Mouse (Mus musculus): Measurements from ENCODE around the gene Serpinf2. TPM values are rescaled to one million over a fixed set of nuclear protein-coding genes. Genes with fewer than 3 reads are reported as not detected.
A peak's percentile ranks its signal among the peaks of the same experiment; 100 is the strongest.

Serpinf2 gene
- polyA plus RNA-seq, 1 experiment from 2014 or later = not detected

DNA sequence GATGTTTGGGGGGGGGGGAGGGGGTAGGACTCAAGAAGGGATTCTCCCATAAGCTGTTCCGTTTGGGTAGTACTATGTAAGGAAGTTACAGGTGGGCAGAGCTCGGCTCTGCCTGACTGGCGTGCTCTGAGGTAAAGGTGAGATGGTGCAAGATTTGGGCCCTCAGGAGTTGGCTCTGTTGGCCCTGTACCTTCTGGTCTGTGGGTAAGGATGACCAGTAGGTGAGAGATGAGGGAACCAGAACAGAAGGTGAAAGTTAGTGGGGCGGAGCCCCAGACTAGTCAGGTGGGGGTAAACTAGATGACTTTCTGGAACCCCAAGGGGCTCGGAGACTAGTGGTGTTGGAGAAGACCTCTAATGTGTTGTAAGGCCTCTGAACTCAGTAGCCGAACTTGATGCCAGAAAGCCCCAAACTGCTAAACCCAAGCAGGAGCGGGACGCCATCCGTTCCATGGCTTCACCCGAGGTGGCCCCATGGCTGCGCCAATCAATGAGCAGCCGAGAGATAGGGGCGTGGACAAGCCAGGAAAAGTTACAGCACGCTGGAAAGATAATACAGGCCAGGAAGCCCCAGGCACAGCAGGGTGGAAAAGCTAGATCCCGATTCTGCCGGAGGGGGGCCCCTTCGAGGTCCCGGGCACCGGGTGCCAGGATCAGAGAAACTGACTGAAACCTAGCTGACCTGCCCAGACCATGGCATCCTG, 28.3 kb upstream of the Serpinf2 start:
- H3K27me3 ChIP-seq (replicated peaks; ENCODE audit: control insufficient read depth, insufficient read depth, low read length) = 0 out of 2 replicates have a peak, but pooled peaks cover 4% of the 10 kb centered on the region
- no peak overlapping the region for H3K27ac ChIP-seq (ENCODE audit: low read length)
- whole genome bisulfite sequencing = 21% methylated on average over 19 of the region's 19 CpGs
- peaks cover 4% of the 10 kb centered on the region for H3K9me3 ChIP-seq (ENCODE audit: control insufficient read depth, low read length)
- H3K4me3 ChIP-seq (replicated peaks; ENCODE audit: low read length) = peak overlapping the region; percentile 19
- peaks cover 7% of the 10 kb centered on the region for H3K4me1 ChIP-seq (replicated peaks; ENCODE audit: control insufficient read depth, insufficient read depth, low read length)
- peak overlapping the region; percentile 41; the same call in 1 of the 2 replicates for H3K9ac ChIP-seq (replicated peaks; ENCODE audit: low read depth, low read length)
- peaks cover 8% of the 10 kb centered on the region for H3K36me3 ChIP-seq (ENCODE audit: control insufficient read depth, insufficient read depth)
- H3K4me2 ChIP-seq (ENCODE audit: low read length) = peak overlapping the region; percentile 46
- ATAC-seq = no peak

DNA sequence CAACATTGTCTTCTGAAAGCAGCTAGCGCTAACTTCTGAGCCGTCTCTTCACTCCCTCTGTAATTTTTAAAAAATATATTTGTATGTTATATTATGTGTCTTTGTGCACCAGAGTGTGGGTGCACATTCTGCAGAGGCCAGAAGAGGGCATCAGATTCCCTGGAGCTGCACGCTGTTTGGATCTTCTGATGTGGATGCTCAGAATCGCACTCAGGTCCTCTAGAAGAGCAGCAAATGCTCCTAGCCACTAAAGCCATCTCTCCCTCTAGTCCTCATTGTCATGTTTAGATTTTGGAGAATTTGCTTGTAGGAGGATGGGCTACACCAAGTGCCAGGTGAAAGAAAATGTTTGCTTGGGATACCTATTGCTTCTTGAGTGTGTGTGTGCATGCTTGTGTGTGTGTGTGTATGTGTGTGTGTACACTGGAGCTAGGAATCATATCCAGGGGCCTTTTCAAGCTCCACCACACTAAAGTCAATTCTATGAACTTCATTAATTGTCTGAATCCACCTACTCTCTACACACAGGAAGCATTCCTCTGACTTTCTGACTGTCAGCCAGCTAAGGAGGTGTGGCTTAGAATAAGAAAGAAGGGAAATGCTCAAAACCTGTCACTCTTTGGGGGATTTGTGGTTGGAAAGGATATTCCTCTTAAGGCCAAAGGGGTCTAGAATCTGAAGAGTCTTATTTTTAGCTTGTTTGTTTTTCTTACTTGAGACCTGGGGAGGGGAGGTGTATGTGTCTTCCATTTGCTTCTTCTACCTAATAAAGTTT, 27.5 kb upstream of the Serpinf2 start:
- WGBS = 96% methylated on average over 4 of the region's 4 CpGs
- no peak overlapping the region for H3K27ac ChIP-seq (ENCODE audit: low read length)
- ATAC-seq = no peak
- peaks cover 4% of the 10 kb centered on the region for H3K9me3 ChIP-seq (ENCODE audit: control insufficient read depth, low read length)
- 0 out of 2 replicates have a peak, but pooled peaks cover 4% of the 10 kb centered on the region for H3K27me3 ChIP-seq (replicated peaks; ENCODE audit: control insufficient read depth, insufficient read depth, low read length)
- peaks cover 15% of the 10 kb centered on the region for H3K4me1 ChIP-seq (replicated peaks; ENCODE audit: control insufficient read depth, insufficient read depth, low read length)
- H3K36me3 ChIP-seq (ENCODE audit: control insufficient read depth, insufficient read depth) = peaks cover 8% of the 10 kb centered on the region
- H3K9ac ChIP-seq (replicated peaks; ENCODE audit: low read depth, low read length) = no peak overlapping the region
- no peak overlapping the region for H3K4me3 ChIP-seq (replicated peaks; ENCODE audit: low read length)
- H3K4me2 ChIP-seq (ENCODE audit: low read length) = no peak overlapping the region

DNA sequence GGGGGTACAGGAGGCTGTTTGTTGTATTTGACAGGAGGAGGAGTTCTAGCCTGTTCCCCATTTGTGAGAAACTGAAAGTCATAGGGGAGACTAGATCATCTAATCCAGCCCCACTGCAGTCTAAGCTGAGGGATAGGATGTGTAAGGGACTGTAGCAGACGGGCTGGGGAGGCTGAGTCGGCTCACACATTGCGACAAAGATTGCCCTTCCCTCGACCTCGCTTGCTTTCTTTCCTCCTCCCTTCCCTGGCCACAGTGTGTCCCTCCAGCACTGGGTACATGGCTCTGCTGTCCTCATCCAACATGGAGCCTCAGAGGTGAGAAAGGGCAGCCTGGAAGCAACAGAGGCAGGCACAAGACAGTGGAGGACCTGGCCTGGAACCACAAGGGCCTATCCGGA, 25.7 kb upstream of the Serpinf2 start:
- H3K9me3 ChIP-seq (ENCODE audit: control insufficient read depth, low read length) = peaks cover 4% of the 10 kb centered on the region
- H3K4me1 ChIP-seq (replicated peaks; ENCODE audit: control insufficient read depth, insufficient read depth, low read length) = peaks cover 22% of the 10 kb centered on the region
- no peak for ATAC-seq
- no peak overlapping the region for H3K4me2 ChIP-seq (ENCODE audit: low read length)
- H3K36me3 ChIP-seq (ENCODE audit: control insufficient read depth, insufficient read depth) = peaks cover 8% of the 10 kb centered on the region
- H3K9ac ChIP-seq (replicated peaks; ENCODE audit: low read depth, low read length) = no peak overlapping the region
- no peak overlapping the region for H3K4me3 ChIP-seq (replicated peaks; ENCODE audit: low read length)
- H3K27ac ChIP-seq (ENCODE audit: low read length) = no peak overlapping the region
- 88% methylated on average over 6 of the region's 6 CpGs for WGBS
- 0 out of 2 replicates have a peak, but pooled peaks cover 4% of the 10 kb centered on the region for H3K27me3 ChIP-seq (replicated peaks; ENCODE audit: control insufficient read depth, insufficient read depth, low read length)

DNA sequence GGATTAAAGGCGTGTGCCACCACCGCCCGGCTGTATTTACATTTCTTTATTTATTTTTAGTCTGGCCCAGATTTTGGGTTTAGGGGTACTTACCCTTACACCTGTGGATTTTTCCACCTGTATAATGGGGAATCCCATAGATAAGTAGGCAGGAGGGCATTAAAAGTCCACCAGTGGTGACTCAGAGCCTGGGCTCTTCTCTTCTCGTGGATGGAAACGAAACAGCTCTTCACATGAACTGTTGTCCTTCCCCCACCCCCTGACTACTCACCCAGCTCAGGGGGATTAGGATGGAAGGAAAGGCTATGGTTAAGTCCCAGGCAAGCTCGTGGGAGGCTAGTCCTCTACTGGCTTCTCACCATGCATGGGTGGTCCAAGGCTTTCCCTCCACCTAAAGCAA, 25.0 kb upstream of the Serpinf2 start:
- ATAC-seq = no peak
- H3K4me2 ChIP-seq (ENCODE audit: low read length) = no peak overlapping the region
- H3K4me1 ChIP-seq (replicated peaks; ENCODE audit: control insufficient read depth, insufficient read depth, low read length) = peaks cover 25% of the 10 kb centered on the region
- H3K27me3 ChIP-seq (replicated peaks; ENCODE audit: control insufficient read depth, insufficient read depth, low read length) = 0 out of 2 replicates have a peak, but pooled peaks cover 4% of the 10 kb centered on the region
- H3K9me3 ChIP-seq (ENCODE audit: control insufficient read depth, low read length) = peaks cover 4% of the 10 kb centered on the region
- H3K27ac ChIP-seq (ENCODE audit: low read length) = no peak overlapping the region
- no peak overlapping the region for H3K4me3 ChIP-seq (replicated peaks; ENCODE audit: low read length)
- WGBS = 87% methylated on average over 6 of the region's 6 CpGs
- H3K36me3 ChIP-seq (ENCODE audit: control insufficient read depth, insufficient read depth) = peaks cover 8% of the 10 kb centered on the region
- H3K9ac ChIP-seq (replicated peaks; ENCODE audit: low read depth, low read length) = no peak overlapping the region

DNA sequence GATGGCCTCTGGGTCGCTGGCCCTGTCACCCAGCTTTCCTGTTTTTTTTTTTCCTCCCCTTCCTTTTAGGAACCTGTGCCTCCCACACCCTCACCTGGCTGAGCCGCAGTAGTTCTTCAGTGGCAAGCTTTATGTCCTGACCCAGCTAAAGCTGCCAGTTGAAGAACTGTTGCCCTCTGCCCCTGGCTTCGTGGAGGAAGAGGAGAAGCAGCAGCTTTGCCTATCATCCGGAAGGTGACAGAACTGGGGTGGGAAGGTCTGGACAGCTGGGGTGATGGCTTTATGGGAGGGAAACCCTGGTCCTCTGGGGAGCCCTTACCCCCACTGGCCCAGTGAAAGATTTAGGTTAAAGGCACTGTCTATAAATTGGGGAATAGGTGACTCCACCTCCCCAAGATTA, 24.2 kb upstream of the Serpinf2 start:
- no peak overlapping the region for H3K4me3 ChIP-seq (replicated peaks; ENCODE audit: low read length)
- peaks cover 25% of the 10 kb centered on the region for H3K4me1 ChIP-seq (replicated peaks; ENCODE audit: control insufficient read depth, insufficient read depth, low read length)
- peaks cover 8% of the 10 kb centered on the region for H3K36me3 ChIP-seq (ENCODE audit: control insufficient read depth, insufficient read depth)
- no peak for ATAC-seq
- H3K4me2 ChIP-seq (ENCODE audit: low read length) = no peak overlapping the region
- H3K9ac ChIP-seq (replicated peaks; ENCODE audit: low read depth, low read length) = no peak overlapping the region
- H3K27me3 ChIP-seq (replicated peaks; ENCODE audit: control insufficient read depth, insufficient read depth, low read length) = 0 out of 2 replicates have a peak, but pooled peaks cover 4% of the 10 kb centered on the region
- peaks cover 4% of the 10 kb centered on the region for H3K9me3 ChIP-seq (ENCODE audit: control insufficient read depth, low read length)
- H3K27ac ChIP-seq (ENCODE audit: low read length) = no peak overlapping the region
- 82% methylated on average over 4 of the region's 4 CpGs for WGBS

DNA sequence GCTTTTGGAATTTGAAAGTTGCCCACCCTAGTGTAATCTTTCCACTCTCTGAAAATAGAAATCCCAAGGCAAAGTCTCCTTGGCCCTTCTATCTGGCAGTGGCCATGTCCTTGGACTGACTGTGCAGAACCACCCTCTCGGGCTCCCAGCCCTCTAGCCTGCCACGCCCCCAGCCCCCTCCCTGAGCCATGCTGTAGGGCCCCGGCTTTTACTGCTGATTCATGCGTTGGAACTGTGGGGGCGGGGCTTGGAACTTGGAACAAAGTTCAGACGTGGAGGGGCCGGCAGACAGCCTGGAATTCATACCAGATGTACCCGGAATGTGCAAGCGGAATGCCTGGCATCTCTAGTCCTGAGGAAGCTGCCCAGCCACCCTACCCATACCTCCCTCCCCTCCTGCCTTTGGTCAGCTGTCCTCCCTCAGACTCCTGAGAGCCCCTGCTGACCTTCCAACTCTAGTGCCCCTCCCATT, 23.5 kb upstream of the Serpinf2 start:
- no peak overlapping the region for H3K4me3 ChIP-seq (replicated peaks; ENCODE audit: low read length)
- H3K9ac ChIP-seq (replicated peaks; ENCODE audit: low read depth, low read length) = no peak overlapping the region
- H3K9me3 ChIP-seq (ENCODE audit: control insufficient read depth, low read length) = peaks cover 4% of the 10 kb centered on the region
- no peak for ATAC-seq
- H3K4me1 ChIP-seq (replicated peaks; ENCODE audit: control insufficient read depth, insufficient read depth, low read length) = peaks cover 22% of the 10 kb centered on the region
- H3K27me3 ChIP-seq (replicated peaks; ENCODE audit: control insufficient read depth, insufficient read depth, low read length) = 0 out of 2 replicates have a peak, but pooled peaks cover 4% of the 10 kb centered on the region
- H3K27ac ChIP-seq (ENCODE audit: low read length) = no peak overlapping the region
- 2% methylated on average over 9 of the region's 9 CpGs for WGBS
- peaks cover 8% of the 10 kb centered on the region for H3K36me3 ChIP-seq (ENCODE audit: control insufficient read depth, insufficient read depth)
- H3K4me2 ChIP-seq (ENCODE audit: low read length) = peak overlapping the region; percentile 78; the same call in 1 of the 2 replicates

DNA sequence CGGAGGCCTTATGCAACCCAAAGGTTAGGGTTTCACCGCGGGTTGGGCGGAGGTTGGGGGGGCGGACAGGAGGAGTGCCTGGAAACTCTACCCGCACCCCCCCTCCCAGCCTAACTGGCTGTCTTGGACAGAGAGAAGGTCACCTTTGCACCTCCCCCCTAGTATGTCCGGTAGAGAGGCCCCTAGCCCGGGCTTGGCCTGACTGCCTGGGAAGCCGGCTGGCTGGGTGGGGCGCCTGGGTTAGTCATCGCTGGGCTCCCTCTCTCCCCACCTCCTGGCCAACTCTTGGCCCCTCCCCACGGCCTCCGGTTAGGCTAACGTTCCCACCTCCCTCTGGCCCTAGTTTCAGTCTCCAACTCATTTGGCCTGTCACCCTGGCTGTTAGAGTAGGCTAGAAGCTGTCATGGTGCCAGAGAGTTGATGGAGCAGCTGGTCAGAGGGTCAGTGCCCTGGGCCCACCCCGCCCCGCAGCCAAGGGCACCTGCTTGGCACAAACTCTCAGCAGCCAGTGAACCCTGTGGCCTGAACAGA, 22.9 kb upstream of the Serpinf2 start:
- Histone ChIP-seq H3K27ac (ENCODE audit: low read length) (no peak overlapping the region), H3K4me1 (replicated peaks; ENCODE audit: control insufficient read depth, insufficient read depth, low read length) (peaks cover 21% of the 10 kb centered on the region), H3K4me3 (replicated peaks; ENCODE audit: low read length) (peak overlapping the region; percentile 73), H3K9me3 (ENCODE audit: control insufficient read depth, low read length) (peaks cover 4% of the 10 kb centered on the region), H3K36me3 (ENCODE audit: control insufficient read depth, insufficient read depth) (peaks cover 8% of the 10 kb centered on the region), H3K27me3 (replicated peaks; ENCODE audit: control insufficient read depth, insufficient read depth, low read length) (0 out of 2 replicates have a peak, but pooled peaks cover 4% of the 10 kb centered on the region), H3K4me2 (ENCODE audit: low read length) (peak overlapping the region; percentile 78), H3K9ac (replicated peaks; ENCODE audit: low read depth, low read length) (peak overlapping the region; percentile 62)
- no peak for ATAC-seq
- 7% methylated on average over 15 of the region's 16 CpGs for WGBS

DNA sequence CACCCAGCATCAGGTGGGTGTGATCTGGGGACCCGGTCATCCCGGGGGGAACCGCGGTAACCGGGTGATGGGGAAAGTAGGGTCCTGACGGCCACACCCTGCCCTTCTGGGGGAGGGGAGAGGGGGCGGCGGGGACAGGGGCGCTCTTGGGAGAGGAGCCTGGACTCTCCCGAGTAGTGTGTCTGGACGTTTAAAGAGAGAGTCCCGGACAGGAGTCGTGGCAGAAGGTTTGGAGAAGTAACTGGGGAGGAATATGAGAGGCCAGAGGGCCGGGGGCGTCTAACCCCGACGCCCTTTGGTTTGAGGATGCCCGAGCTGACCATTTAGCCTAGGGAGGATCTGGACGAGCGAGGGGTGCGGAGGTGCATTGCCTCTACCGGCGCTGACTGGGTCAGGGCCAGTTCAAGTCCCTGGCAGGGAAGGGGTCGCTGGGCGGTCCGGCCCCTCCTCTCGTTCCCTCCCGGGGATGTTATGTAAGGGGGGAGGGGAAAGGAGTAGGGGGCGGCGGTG, 22.4 kb upstream of the Serpinf2 start:
- under 1% methylated on average over 24 of the region's 30 CpGs for WGBS
- Histone ChIP-seq H3K4me3 (replicated peaks; ENCODE audit: low read length) (peak overlapping the region; percentile 73), H3K4me1 (replicated peaks; ENCODE audit: control insufficient read depth, insufficient read depth, low read length) (peaks cover 21% of the 10 kb centered on the region), H3K36me3 (ENCODE audit: control insufficient read depth, insufficient read depth) (peaks cover 8% of the 10 kb centered on the region), H3K27ac (ENCODE audit: low read length) (no peak overlapping the region), H3K27me3 (replicated peaks; ENCODE audit: control insufficient read depth, insufficient read depth, low read length) (0 out of 2 replicates have a peak, but pooled peaks cover 4% of the 10 kb centered on the region), H3K4me2 (ENCODE audit: low read length) (peak overlapping the region; percentile 78), H3K9me3 (ENCODE audit: control insufficient read depth, low read length) (peaks cover 3% of the 10 kb centered on the region), H3K9ac (replicated peaks; ENCODE audit: low read depth, low read length) (peak overlapping the region; percentile 62)
- ATAC-seq = peak; percentile 29

All from forebrain, embryonic 16.5 days (tissue).